Mouse (Mus musculus): Measurements from ENCODE around the gene Glipr1l3.
"Not testable (repeated sequence)": the region's sequence is repeated elsewhere in the genome, so short reads cannot be mapped to it uniquely, and the experiment has no call there.

Gene Glipr1l3

GRCm38 (mm10) chr10:112159882-112160560, at the start of gene Glipr1l3:
Gene Glipr1l3 (minus strand): TSS chr10:112160327.
- peak; percentile 93 for DNase-seq (ENCODE audit: low spot score)

GRCm38 (mm10) chr10:112203463-112203862, 43.3 kb upstream of the Glipr1l3 start:
- peak; percentile 75 for DNase-seq (ENCODE audit: low spot score)

- not testable (repeated sequence) for DNase-seq (ENCODE audit: low spot score)
These were observed 33.8 kb upstream of the Glipr1l3 start for GRCm38 (mm10) chr10:112193919-112194318.

- DNase-seq (ENCODE audit: low spot score): not testable (repeated sequence)
These were observed 16.9 kb upstream of the Glipr1l3 start for GRCm38 (mm10) chr10:112177027-112177426.

- peak; percentile 77 for DNase-seq (ENCODE audit: low spot score)
These were observed 3.1 kb upstream of the Glipr1l3 start, which contains the start of gene Caps2 for GRCm38 (mm10) chr10:112163168-112163766. Gene Caps2 (plus strand): TSS chr10:112163621.

- DNase-seq (ENCODE audit: low spot score): no peak
These were observed 20.3 kb downstream of the Glipr1l3 start for GRCm38 (mm10) chr10:112139834-112140233.

GRCm38 (mm10) chr10:112138871-112139430, 21.2 kb downstream of the Glipr1l3 start:
- DNase-seq (ENCODE audit: low spot score): no peak

- peak; percentile 73 for DNase-seq (ENCODE audit: low spot score)
These were observed 21.9 kb downstream of the Glipr1l3 start for GRCm38 (mm10) chr10:112138050-112138870.

- no peak for DNase-seq (ENCODE audit: low spot score)
These were observed 27.9 kb downstream of the Glipr1l3 start for GRCm38 (mm10) chr10:112132194-112132593.

GRCm38 (mm10) chr10:112127682-112128230, 32.4 kb downstream of the Glipr1l3 start:
- DNase-seq (ENCODE audit: low spot score): not testable (repeated sequence)

- DNase-seq (ENCODE audit: low spot score): not testable (repeated sequence)
These were observed 35.0 kb downstream of the Glipr1l3 start for GRCm38 (mm10) chr10:112125090-112125489.

GRCm38 (mm10) chr10:112110401-112110800, 49.7 kb downstream of the Glipr1l3 start:
- DNase-seq (ENCODE audit: low spot score): no peak

GRCm38 (mm10) chr10:112105785-112106184, 54.3 kb downstream of the Glipr1l3 start:
- DNase-seq (ENCODE audit: low spot score): peak; percentile 63
